In the genomic region with DNA sequence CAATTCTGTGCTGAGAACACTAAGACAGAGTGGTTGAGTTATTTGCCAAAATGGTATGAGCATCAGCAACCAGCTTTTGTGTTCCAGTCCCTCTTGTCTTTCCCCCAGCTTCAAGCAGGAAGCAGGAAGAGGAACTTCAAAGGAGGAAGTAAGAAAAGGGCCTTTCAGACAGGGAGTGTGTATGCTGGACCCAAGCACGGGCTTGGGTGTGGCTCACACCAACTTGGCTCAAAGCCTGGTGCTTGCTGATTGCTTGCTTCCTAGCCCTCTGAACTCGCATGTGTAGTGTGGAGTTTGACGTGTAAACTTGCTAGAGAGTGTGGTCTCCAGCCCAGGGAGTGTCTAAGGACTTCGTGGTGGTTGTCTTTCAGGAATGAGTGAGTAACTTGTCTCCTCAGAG, we compare ENCODE assay signal across 9 mouse cellular contexts.
A peak's percentile ranks its signal among the peaks of the same experiment; 100 is the strongest.
DNase-seq lines count a peak whose midpoint lies in the region; TF ChIP-seq lines count a peak whose summit lies in the region.
"Had no signal": no experiment of that assay in that cellular context is flagged by ENCODE, and none has a peak within 500 bp of the region (broad histone marks: within the 10 kb centered on the region; RNA-seq: fewer than 3 reads in every experiment).

No protein-coding gene starts in this region.

- 7% methylated on average over 4 of the region's 4 CpGs for WGBS in heart, adult 2 months
- whole genome bisulfite sequencing in macrophage (ENCODE audit: missing documents): 1% methylated on average over 4 of the region's 4 CpGs

- H3K27ac ChIP-seq in heart, adult 2 months: peak overlapping the region; percentile 59
- peak overlapping the region; percentile 99 for H3K27ac ChIP-seq in macrophage
- H3K27ac ChIP-seq: hindbrain, embryonic 15.5 days had no signal

- peak; percentile 79; the same call in 1 of the 2 replicates for TF ChIP-seq EP300 in heart, adult 2 months (IDR thresholded peaks at IDR 0.05; ENCODE audit: insufficient read depth, low read depth, low read length)

- peak; percentile 55 for DNase-seq in right cerebral cortex, postnatal 10 days (ENCODE audit: low spot score in 2 of 2)
- no peak for DNase-seq in right cerebral cortex, postnatal 25 days
- DNase-seq in heart, adult 2 months: peak; percentile 62 to 84
- DNase-seq in kidney, postnatal 14 days: peak; percentile 54
- no peak for DNase-seq in MN1 (ENCODE audit: low spot score)
- no peak for DNase-seq in cerebellum, adult 9-10 months
- DNase-seq in layer of hippocampus, adult 18-20 months (ENCODE audit: low spot score in 2 of 2): no peak

- peaks cover 5% of the 10 kb centered on the region for H3K4me1 ChIP-seq in heart, adult 2 months (ENCODE audit: control insufficient read depth, insufficient read depth, low read length)
- H3K4me1 ChIP-seq: hindbrain, embryonic 15.5 days had no signal

- intact Hi-C loops in heart, adult 2 months (cut with DNase I): no loop called here

- peak; percentile 26; the same call in 1 of the 2 replicates for TF ChIP-seq POLR2A in heart, adult 2 months (IDR thresholded peaks at IDR 0.05; ENCODE audit: insufficient read depth, low read depth, low read length)

- no peaks in the 10 kb centered on the region for H3K27me3 ChIP-seq in heart, adult 2 months (ENCODE audit: control insufficient read depth, insufficient read depth, low read length)
- H3K27me3 ChIP-seq: hindbrain, embryonic 15.5 days had no signal

- no peaks in the 10 kb centered on the region for H3K79me2 ChIP-seq in heart, adult 2 months (replicated peaks; ENCODE audit: control insufficient read depth, insufficient read depth, low read length)
- peaks cover 17% of the 10 kb centered on the region; the same call in 1 of the 2 replicates for H3K79me2 ChIP-seq in macrophage (ENCODE audit: inconsistent target)

- H3K4me3 ChIP-seq in heart, adult 2 months: no peak overlapping the region
- H3K4me3 ChIP-seq in macrophage (ENCODE audit: inconsistent target): peak overlapping the region; percentile 13; the same call in 1 of the 2 replicates
- H3K4me3 ChIP-seq: hindbrain, embryonic 15.5 days had no signal

- no peak overlapping the region for H3K9ac ChIP-seq in heart, adult 2 months (ENCODE audit: low read depth, low read length)
- H3K9ac ChIP-seq: hindbrain, embryonic 15.5 days had no signal

- 0 out of 2 replicates have a peak, but pooled peaks cover 2% of the 10 kb centered on the region for H3K36me3 ChIP-seq in heart, adult 2 months (ENCODE audit: control insufficient read depth, insufficient read depth, low read length)
- H3K36me3 ChIP-seq in macrophage (ENCODE audit: inconsistent target): no peaks in the 10 kb centered on the region
- H3K36me3 ChIP-seq: hindbrain, embryonic 15.5 days had no signal

- TF ChIP-seq CTCF in heart, adult 2 months (IDR thresholded peaks at IDR 0.05): no peak

Comparison
In these comparisons a context has a peak if more than half of its experiments do, and no peak if none do; other contexts are left out.
1. DNase-seq: peak in right cerebral cortex, postnatal 10 days (2 of 2), heart, adult 2 months (2 of 2) and kidney, postnatal 14 days (single experiment); none in right cerebral cortex, postnatal 25 days (single experiment), MN1 (single experiment), cerebellum, adult 9-10 months (single experiment) and layer of hippocampus, adult 18-20 months (0 of 2).